In the genomic region with DNA sequence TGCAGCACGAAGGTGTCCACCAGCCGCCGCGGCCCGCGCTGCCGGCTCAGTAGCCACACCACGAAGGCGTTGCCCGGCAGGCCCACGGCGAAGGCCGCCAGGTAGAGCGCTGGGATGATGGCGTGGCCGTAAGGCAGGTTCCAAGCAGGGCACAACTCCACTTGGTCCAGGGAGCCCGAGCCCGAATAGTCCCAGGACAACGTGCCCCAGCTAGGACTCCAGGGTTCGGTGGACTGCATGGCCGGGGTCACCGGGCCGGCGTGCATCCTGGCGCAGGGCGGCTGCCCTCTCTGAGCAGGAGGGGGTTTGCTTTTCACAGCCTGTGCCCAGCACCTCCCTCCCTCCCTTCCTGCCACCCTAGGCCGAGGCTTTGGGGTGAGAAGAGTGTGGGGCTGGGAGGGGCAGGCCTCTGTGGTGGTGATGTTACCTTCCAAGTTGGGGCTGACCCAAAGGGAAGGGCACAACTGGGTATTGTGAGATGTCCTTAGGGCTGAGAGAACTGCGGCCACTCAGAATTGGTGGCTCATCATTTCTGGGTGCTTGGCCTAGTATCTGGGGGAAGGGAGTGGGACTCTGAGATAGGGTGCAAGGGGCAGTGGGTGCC, we compare ENCODE assay signal across 8 mouse cellular contexts. TPM values are rescaled to one million over a fixed set of nuclear protein-coding genes. Genes with fewer than 3 reads are reported as not detected.
DNase-seq lines count a peak whose midpoint lies in the region; ATAC-seq and TF ChIP-seq lines count a peak whose summit lies in the region.

A gene (minus strand): TSS at position 239 of the 604 bp plus-strand sequence.

- no peak for TF ChIP-seq CTCF in gastrocnemius, adult 2 months (IDR thresholded peaks at IDR 0.05)
- TF ChIP-seq CTCF in spleen, adult 2 months (IDR thresholded peaks at IDR 0.05; ENCODE audit: extremely low read depth, insufficient read depth, insufficient read length, insufficient replicate concordance), result no peak

- H3K9ac ChIP-seq in limb, embryonic 14.5 days (ENCODE audit: low read depth, low read length, severe bottlenecking), result peak within 1 kb of the TSS; percentile 68
- peak within 1 kb of the TSS; percentile 69 for H3K9ac ChIP-seq in stomach, embryonic 16.5 days (ENCODE audit: low read length)

- intact Hi-C loops in gastrocnemius, adult 2 months (cut with DNase I), result no loop called here

- TF ChIP-seq POLR2A in spleen, adult 2 months (IDR thresholded peaks at IDR 0.05; ENCODE audit: low read depth, low read length), result no peak
- no peak for TF ChIP-seq POLR2A in limb, embryonic 14.5 days (IDR thresholded peaks at IDR 0.05; ENCODE audit: borderline replicate concordance, extremely low read depth, insufficient read depth, insufficient read length)

- WGBS in spleen, adult 2 months, result 20% methylated on average over 28 of the region's 28 CpGs
- 7% methylated on average over 28 of the region's 28 CpGs for WGBS in limb, embryonic 14.5 days
- WGBS in stomach, embryonic 16.5 days, result 8% methylated on average over 28 of the region's 28 CpGs

- peak within 1 kb of the TSS; percentile 65 for H3K27ac ChIP-seq in gastrocnemius, adult 2 months
- no peak within 1 kb of the TSS for H3K27ac ChIP-seq in spleen, adult 2 months (ENCODE audit: insufficient read depth, low read length)
- H3K27ac ChIP-seq in limb, embryonic 14.5 days (replicated peaks; ENCODE audit: low read depth, low read length), result no peak within 1 kb of the TSS
- no peak within 1 kb of the TSS for H3K27ac ChIP-seq in stomach, embryonic 16.5 days (ENCODE audit: low read length)

- H3K4me3 ChIP-seq in gastrocnemius, adult 2 months, result peak within 1 kb of the TSS; percentile 70
- peak within 1 kb of the TSS; percentile 17; the same call in 1 of the 2 replicates for H3K4me3 ChIP-seq in spleen, adult 2 months (ENCODE audit: extremely low read depth, insufficient read depth, insufficient read length)
- peak within 1 kb of the TSS; percentile 59 for H3K4me3 ChIP-seq in limb, embryonic 14.5 days (replicated peaks; ENCODE audit: low read length)
- peak within 1 kb of the TSS; percentile 55 for H3K4me3 ChIP-seq in stomach, embryonic 16.5 days (replicated peaks; ENCODE audit: low read length)

- no peak for DNase-seq in gastrocnemius, adult 2 months
- DNase-seq in gastrocnemius, postnatal 25 days, result no peak
- DNase-seq in spleen, adult 2 months (ENCODE audit: low read depth in 1 of 2, low spot score in 2 of 2), result no peak
- no peak for DNase-seq in spleen, postnatal 10 days (ENCODE audit: low spot score in 2 of 2)
- DNase-seq in limb, embryonic 14.5 days (ENCODE audit: low spot score), result no peak
- DNase-seq in right cerebral cortex, postnatal 25 days, result no peak
- no peak for DNase-seq in c-Kit-positive CD71-positive TER-119-positive erythroid progenitor cells, embryonic 14.5 days (ENCODE audit: low spot score)

- ATAC-seq in limb, embryonic 14.5 days (ENCODE audit: low FRiP score, low read depth), result peak; percentile 13; the same call in 1 of the 2 replicates
- ATAC-seq in stomach, embryonic 16.5 days (ENCODE audit: insufficient read depth, low FRiP score), result 0 out of 2 replicates have a peak, but pooled peaks have one; percentile 3

- H3K27me3 ChIP-seq in spleen, adult 2 months (ENCODE audit: control insufficient read depth, insufficient read depth, low read length), result peaks cover 14% of the 10 kb centered on the region
- peaks cover 40% of the 10 kb centered on the region for H3K27me3 ChIP-seq in limb, embryonic 14.5 days (ENCODE audit: control insufficient read depth, insufficient read depth, low read length)
- peaks cover 55% of the 10 kb centered on the region for H3K27me3 ChIP-seq in stomach, embryonic 16.5 days (ENCODE audit: control insufficient read depth, insufficient read depth, low read length)

- H3K9me3 ChIP-seq in limb, embryonic 14.5 days (ENCODE audit: control insufficient read depth, low read length), result no peaks in the 10 kb centered on the region
- H3K9me3 ChIP-seq in stomach, embryonic 16.5 days (replicated peaks; ENCODE audit: control insufficient read depth, low read length), result no peaks in the 10 kb centered on the region

- no peaks in the 10 kb centered on the region for H3K36me3 ChIP-seq in spleen, adult 2 months (ENCODE audit: control insufficient read depth, insufficient read depth, low read length)
- H3K36me3 ChIP-seq in limb, embryonic 14.5 days (ENCODE audit: control insufficient read depth, insufficient read depth, low read length), result no peaks in the 10 kb centered on the region
- H3K36me3 ChIP-seq in stomach, embryonic 16.5 days (ENCODE audit: control insufficient read depth, insufficient read depth, low read length), result no peaks in the 10 kb centered on the region

- peaks cover 14% of the 10 kb centered on the region for H3K4me1 ChIP-seq in spleen, adult 2 months (ENCODE audit: control insufficient read depth, insufficient read depth, insufficient read length)
- H3K4me1 ChIP-seq in limb, embryonic 14.5 days (ENCODE audit: control insufficient read depth, insufficient read depth, low read length), result peaks cover 10% of the 10 kb centered on the region; the same call in 1 of the 2 replicates
- H3K4me1 ChIP-seq in stomach, embryonic 16.5 days (ENCODE audit: control insufficient read depth, insufficient read depth, low read length), result peaks cover 12% of the 10 kb centered on the region

- peak within 1 kb of the TSS; percentile 96 for H3K4me2 ChIP-seq in limb, embryonic 14.5 days (replicated peaks; ENCODE audit: low read depth, low read length, severe bottlenecking)
- H3K4me2 ChIP-seq in stomach, embryonic 16.5 days (ENCODE audit: low read depth, low read length), result peak within 1 kb of the TSS; percentile 91

RNA-seq across cellular contexts. Expression of the gene that starts here (rescaled TPM):
- total RNA-seq in gastrocnemius, adult 2 months (2021), result not detected
- not detected for total RNA-seq in gastrocnemius, postnatal 25 days (2021)
- 3.1 and 6.8 TPM in 2 replicates for polyA plus RNA-seq in spleen, adult 2 months (2012; rRNA removed)
- polyA plus RNA-seq in limb, embryonic 14.5 days (2012; rRNA removed), result 0.68 and 0.88 TPM in 2 replicates
- 0.21 TPM in 1 of 2 replicates, not detected in the other for polyA plus RNA-seq in limb, embryonic 14.5 days (2014; fragmentation: Nextera tagmentation; extraction: Ambion mirVana)
- not detected in 2 replicates for polyA plus RNA-seq in stomach, embryonic 16.5 days (2015; fragmentation: Nextera tagmentation; extraction: Ambion mirVana)

Comparison
In these comparisons a context has a peak if more than half of its experiments do, and no peak if none do; other contexts are left out.
1. Peak in ATAC-seq, H3K4me3 ChIP-seq, H3K9ac ChIP-seq and H3K4me2 ChIP-seq in limb, embryonic 14.5 days; RNA of the gene not detected or under 1 TPM.
2. Peak in ATAC-seq, H3K4me3 ChIP-seq, H3K9ac ChIP-seq and H3K4me2 ChIP-seq in stomach, embryonic 16.5 days; RNA of the gene not detected or under 1 TPM.
3. H3K4me3 ChIP-seq: peak in every context shown above with its lines; median percentile 70 in gastrocnemius, adult 2 months; 59 in limb, embryonic 14.5 days; 55 in stomach, embryonic 16.5 days; 17 in spleen, adult 2 months.